Mouse (Mus musculus): ENCODE results near the gene Trim54. TPM values are rescaled to one million over a fixed set of nuclear protein-coding genes. Genes with fewer than 3 reads are reported as not detected.

Gene Trim54
- polyA plus RNA-seq, 2 experiments from 2014 or later, result not detected

Other genes with a start within 250 kb of the Trim54 start
- gene Tmem214, start 248.7 kb upstream of the Trim54 start, polyA plus RNA-seq (2017; shearing (Covaris generic)), result 10 to 100 TPM; 28.4 to 41.1 TPM
- 1 to 10 TPM; 4.4 to 5.5 TPM for gene Agbl5, start 228.0 kb upstream of the Trim54 start, polyA plus RNA-seq (2017; shearing (Covaris generic))
- gene Ost4, start 208.9 kb upstream of the Trim54 start, polyA plus RNA-seq (2017; shearing (Covaris generic)), result 100 to 1,000 TPM; 200 to 285 TPM
- gene Emilin1, start 203.3 kb upstream of the Trim54 start, polyA plus RNA-seq (2017; shearing (Covaris generic)), result under 1 TPM; 0.32 to 0.90 TPM
- 10 to 100 TPM; 20.3 to 26.3 TPM for gene Khk, start 195.3 kb upstream of the Trim54 start, polyA plus RNA-seq (2017; shearing (Covaris generic))
- 1 to 10 TPM in 1 of 2 experiments, not detected in 1; 1.7 TPM for gene Cgref1, start 171.1 kb upstream of the Trim54 start, polyA plus RNA-seq (2017; shearing (Covaris generic))
- 100 to 1,000 TPM in 1 of 2 experiments, 10 to 100 TPM in 1; 83.6 to 112 TPM for gene Preb, start 156.4 kb upstream of the Trim54 start, polyA plus RNA-seq (2017; shearing (Covaris generic))
- gene Tcf23, start 148.1 kb upstream of the Trim54 start, polyA plus RNA-seq (2017; shearing (Covaris generic)), result not detected
- 10 to 100 TPM; 80.7 to 89.3 TPM for gene Atraid, start 68.4 kb upstream of the Trim54 start, polyA plus RNA-seq (2017; shearing (Covaris generic))
- gene Slc5a6, start 67.8 kb upstream of the Trim54 start, polyA plus RNA-seq (2017; shearing (Covaris generic)), result 1 to 10 TPM; 6.5 to 7.9 TPM
- 10 to 100 TPM in 1 of 2 experiments, 1 to 10 TPM in 1; 7.7 to 14.0 TPM for gene Cad, start 61.9 kb upstream of the Trim54 start, polyA plus RNA-seq (2017; shearing (Covaris generic))
- gene Dnajc5g, start 10.4 kb upstream of the Trim54 start, polyA plus RNA-seq (2017; shearing (Covaris generic)), result not detected
- not detected for gene Slc30a3, start 8.5 kb upstream of the Trim54 start, polyA plus RNA-seq (2017; shearing (Covaris generic))
- not detected for gene Ucn, start 22.1 kb downstream of the Trim54 start, polyA plus RNA-seq (2017; shearing (Covaris generic))
- gene Mpv17, start 37.5 kb downstream of the Trim54 start, polyA plus RNA-seq (2017; shearing (Covaris generic)), result 10 to 100 TPM; 64.4 to 66.7 TPM
- 1 to 10 TPM; 1.2 to 1.5 TPM for gene Gm29609, start 63.2 kb downstream of the Trim54 start, polyA plus RNA-seq (2017; shearing (Covaris generic))
- gene Gtf3c2, start 63.4 kb downstream of the Trim54 start, polyA plus RNA-seq (2017; shearing (Covaris generic)), result 100 to 1,000 TPM in 1 of 2 experiments, 10 to 100 TPM in 1; 70.2 to 126 TPM
- 100 to 1,000 TPM; 111 to 171 TPM for gene Snx17, start 76.5 kb downstream of the Trim54 start, polyA plus RNA-seq (2017; shearing (Covaris generic))
- 10 to 100 TPM; 47.9 to 49.1 TPM for gene Eif2b4, start 76.7 kb downstream of the Trim54 start, polyA plus RNA-seq (2017; shearing (Covaris generic))
- gene Zfp513, start 85.6 kb downstream of the Trim54 start, polyA plus RNA-seq (2017; shearing (Covaris generic)), result 1 to 10 TPM; 4.6 to 6.7 TPM
- 10 to 100 TPM; 45.9 to 50.4 TPM for gene Ppm1g, start 104.0 kb downstream of the Trim54 start, polyA plus RNA-seq (2017; shearing (Covaris generic))
- gene Nrbp1, start 124.2 kb downstream of the Trim54 start, polyA plus RNA-seq (2017; shearing (Covaris generic)), result 10 to 100 TPM; 91.5 to 96.5 TPM
- not detected for gene Gm9970, start 124.5 kb downstream of the Trim54 start, polyA plus RNA-seq (2017; shearing (Covaris generic))
- 10 to 100 TPM; 28.0 to 30.7 TPM for gene Krtcap3, start 135.0 kb downstream of the Trim54 start, polyA plus RNA-seq (2017; shearing (Covaris generic))
- gene Ift172, start 174.4 kb downstream of the Trim54 start, polyA plus RNA-seq (2017; shearing (Covaris generic)), result 1 to 10 TPM; 4.8 to 10.0 TPM
- gene Fndc4, start 179.4 kb downstream of the Trim54 start, polyA plus RNA-seq (2017; shearing (Covaris generic)), result not detected
- gene Gckr, start 180.7 kb downstream of the Trim54 start, polyA plus RNA-seq (2017; shearing (Covaris generic)), result not detected

Data from CD4-positive, CD25-positive, alpha-beta regulatory T cell, adult 4 months (primary cell).